ENCODE assay signal across 25 mouse cellular contexts in genomic region chr11:101374421-101374938, GRCm38 (mm10). TPM values are rescaled to one million over a fixed set of nuclear protein-coding genes. Genes with fewer than 3 reads are reported as not detected.
DNase-seq lines count a peak whose midpoint lies in the region; TF ChIP-seq lines count a peak whose summit lies in the region.
"Had no signal": no experiment of that assay in that cellular context is flagged by ENCODE, and none has a peak within 500 bp of the region (broad histone marks: within the 10 kb centered on the region; RNA-seq: fewer than 3 reads in every experiment).

No protein-coding gene starts in this region.

- no peak overlapping the region for H3K9ac ChIP-seq in liver, adult 2 months (ENCODE audit: low read depth, low read length)
- H3K9ac ChIP-seq: embryonic facial prominence, embryonic 12.5 days; forebrain, embryonic 13.5 days; forebrain, embryonic 15.5 days; forebrain, postnatal 0 days had no signal

- H3K4me1 ChIP-seq in liver, adult 2 months (ENCODE audit: control insufficient read depth, insufficient read depth, low read length): no peaks in the 10 kb centered on the region
- H3K4me1 ChIP-seq: embryonic facial prominence, embryonic 10.5 days; embryonic facial prominence, embryonic 12.5 days; forebrain, embryonic 13.5 days; forebrain, embryonic 15.5 days had no signal

- 48% methylated on average over 7 of the region's 7 CpGs for WGBS in liver, adult 2 months

- DNase-seq in liver, adult 2 months (ENCODE audit: extremely low read depth, low read depth, low spot score): peak; percentile 63
- DNase-seq in liver: no peak
- DNase-seq in thymus, postnatal 0 days (ENCODE audit: low spot score): peak; percentile 11
- DNase-seq in thymus, postnatal 36 days: no peak
- DNase-seq in left cerebral cortex, adult 8-10 months (ENCODE audit: low spot score in 2 of 2): no peak
- DNase-seq: adrenal gland, adult 8-10 months; adrenal gland, postnatal 14 days; adrenal gland, postnatal 36 days; cerebellum, adult 11-12 months; cerebellum, adult 2 months; cerebellum, adult 9-10 months; cerebellum, postnatal 10 days; cerebellum, postnatal 25 days; forebrain, postnatal 0 days had no signal

- no peak for TF ChIP-seq POLR2A in liver, adult 2 months (IDR thresholded peaks at IDR 0.05; ENCODE audit: extremely low read depth, insufficient read depth, low read length)

- H3K27me3 ChIP-seq in liver, adult 2 months (ENCODE audit: control insufficient read depth, insufficient read depth, low read length): no peaks in the 10 kb centered on the region
- H3K27me3 ChIP-seq: embryonic facial prominence, embryonic 12.5 days; forebrain, embryonic 13.5 days; forebrain, embryonic 15.5 days had no signal

- H3K4me3 ChIP-seq in liver, adult 2 months (ENCODE audit: insufficient read depth, low read depth, low read length): no peak overlapping the region
- H3K4me3 ChIP-seq: embryonic facial prominence, embryonic 10.5 days; embryonic facial prominence, embryonic 12.5 days; forebrain, embryonic 13.5 days; forebrain, embryonic 15.5 days had no signal

- peaks cover 72% of the 10 kb centered on the region for H3K36me3 ChIP-seq in liver, adult 2 months (ENCODE audit: control insufficient read depth, insufficient read depth, low read length)
- H3K36me3 ChIP-seq: embryonic facial prominence, embryonic 10.5 days; embryonic facial prominence, embryonic 12.5 days; forebrain, embryonic 15.5 days; G1E had no signal

- TF ChIP-seq CTCF in liver, adult 2 months (IDR thresholded peaks at IDR 0.05; ENCODE audit: low read depth, low read length): no peak

- no peak overlapping the region for H3K27ac ChIP-seq in liver, adult 2 months (replicated peaks; ENCODE audit: insufficient read depth, low read depth, low read length)
- H3K27ac ChIP-seq: embryonic facial prominence, embryonic 10.5 days; embryonic facial prominence, embryonic 12.5 days; forebrain, embryonic 13.5 days; forebrain, embryonic 15.5 days had no signal

- no peaks in the 10 kb centered on the region for H3K79me2 ChIP-seq in liver, adult 2 months (ENCODE audit: control insufficient read depth, insufficient read depth, low read length)

RNA-seq across cellular contexts. Expression of gene G6pc, which starts 7.1 kb away (rescaled TPM):
- 121 and 144 TPM in 2 replicates for total RNA-seq in liver, adult 2 months (2014; rRNA removed)
- polyA plus RNA-seq in liver, adult 2 months (2012; rRNA removed): 115 and 146 TPM in 2 replicates
- 0.07 and 0.17 TPM in 2 replicates for polyA plus RNA-seq in thymus, postnatal 0 days (2015; fragmentation: Nextera tagmentation; extraction: Ambion mirVana)
- not detected for total RNA-seq in left cerebral cortex, adult 8-10 months (2022)
- total RNA-seq: forebrain, postnatal 0 days had no signal
- polyA plus RNA-seq: activated CD4-positive, CD25-positive, alpha-beta regulatory T cell, adult 4 months; C2C12; cerebellum, adult 2 months; cortical plate, adult 2 months; embryonic facial prominence, embryonic 10.5 days; embryonic facial prominence, embryonic 12.5 days; embryonic facial prominence, embryonic 14.5 days; forebrain, embryonic 11.5 days; forebrain, embryonic 13.5 days; forebrain, embryonic 15.5 days; forebrain, postnatal 0 days; G1E; Patski had no signal

RNA-seq across cellular contexts. Expression of gene Aarsd1, which starts 42.9 kb away (rescaled TPM):
- total RNA-seq in liver, adult 2 months (2014; rRNA removed): 21.3 and 22.2 TPM in 2 replicates
- 18.6 and 19.8 TPM in 2 replicates for polyA plus RNA-seq in liver, adult 2 months (2012; rRNA removed)
- polyA plus RNA-seq in thymus, postnatal 0 days (2015; fragmentation: Nextera tagmentation; extraction: Ambion mirVana): 67.6 and 70.6 TPM in 2 replicates
- total RNA-seq in left cerebral cortex, adult 8-10 months (2022): 10 to 100 TPM; 47.2 to 57.2 (median 47.5) TPM

RNA-seq across cellular contexts. Expression of gene Aoc3, which starts 44.1 kb away (rescaled TPM):
- total RNA-seq in liver, adult 2 months (2014; rRNA removed): 0.13 and 0.18 TPM in 2 replicates
- polyA plus RNA-seq in liver, adult 2 months (2012; rRNA removed): 0.05 and 0.16 TPM in 2 replicates
- polyA plus RNA-seq in thymus, postnatal 0 days (2015; fragmentation: Nextera tagmentation; extraction: Ambion mirVana): 0.69 and 0.78 TPM in 2 replicates
- under 1 TPM; 0.39 to 0.75 (median 0.59) TPM for total RNA-seq in left cerebral cortex, adult 8-10 months (2022)
- polyA plus RNA-seq: activated CD4-positive, CD25-positive, alpha-beta regulatory T cell, adult 4 months; forebrain, embryonic 11.5 days; forebrain, embryonic 13.5 days; forebrain, embryonic 15.5 days had no signal

RNA-seq across cellular contexts. Expression of gene Aoc2, which starts 49.6 kb away (rescaled TPM):
- total RNA-seq in liver, adult 2 months (2014; rRNA removed): 0.40 and 0.46 TPM in 2 replicates
- 0.91 and 1.7 TPM in 2 replicates for polyA plus RNA-seq in liver, adult 2 months (2012; rRNA removed)
- polyA plus RNA-seq in thymus, postnatal 0 days (2015; fragmentation: Nextera tagmentation; extraction: Ambion mirVana): 0.76 and 1.0 TPM in 2 replicates
- total RNA-seq in left cerebral cortex, adult 8-10 months (2022): 1 to 10 TPM; 3.8 to 5.3 (median 4.7) TPM

RNA-seq across cellular contexts. Expression of gene Gm27029, which starts 50.1 kb away (rescaled TPM):
- total RNA-seq in liver, adult 2 months (2014; rRNA removed): 0.20 and 0.65 TPM in 2 replicates
- polyA plus RNA-seq in liver, adult 2 months (2012; rRNA removed): 0.10 and 0.37 TPM in 2 replicates
- polyA plus RNA-seq in thymus, postnatal 0 days (2015; fragmentation: Nextera tagmentation; extraction: Ambion mirVana): 1.5 and 2.2 TPM in 2 replicates
- total RNA-seq in left cerebral cortex, adult 8-10 months (2022): 1 to 10 TPM; 4.4 to 6.6 (median 5.2) TPM

Comparison
In these comparisons a context has a peak if more than half of its experiments do, and no peak if none do; other contexts are left out.
1. DNase-seq: peak in liver, adult 2 months (single experiment) and thymus, postnatal 0 days (single experiment); none in liver (single experiment), thymus, postnatal 36 days (0 of 2) and left cerebral cortex, adult 8-10 months (0 of 2).
2. RNA of gene G6pc, which starts 7.1 kb away (total RNA-seq): 121 to 144 TPM in liver, adult 2 months; not detected in left cerebral cortex, adult 8-10 months; every median in the first group is over 100 times any median in the second.